Mouse (Mus musculus): Measurements from ENCODE around the gene Prim2.

Prim2 gene

DNA sequence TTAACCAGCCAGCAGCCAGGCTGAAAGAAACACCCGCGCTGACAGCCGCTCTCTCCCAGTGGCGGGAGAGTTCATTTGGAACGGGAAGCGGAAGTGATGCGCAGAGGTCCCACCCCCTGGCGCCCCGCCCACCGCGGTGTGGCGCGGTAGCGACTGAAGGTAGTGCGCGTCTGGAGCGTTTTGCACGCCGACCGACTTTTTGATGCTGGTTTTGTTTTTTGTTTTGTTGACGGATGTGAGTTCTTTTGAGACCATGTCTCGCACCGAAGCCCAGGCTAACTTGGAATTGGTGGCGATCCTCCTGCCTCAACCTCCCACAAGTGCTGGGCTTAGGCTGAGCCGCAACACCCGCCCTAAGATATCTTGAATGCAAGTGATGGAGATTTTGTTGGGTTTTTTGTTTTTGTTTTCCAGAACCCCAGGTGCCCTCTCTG lies at the start of gene Prim2:
TSS of gene Prim2 (minus strand) at position 88 of the 434 bp plus-strand sequence.
- peak; percentile 86 for DNase-seq

DNA sequence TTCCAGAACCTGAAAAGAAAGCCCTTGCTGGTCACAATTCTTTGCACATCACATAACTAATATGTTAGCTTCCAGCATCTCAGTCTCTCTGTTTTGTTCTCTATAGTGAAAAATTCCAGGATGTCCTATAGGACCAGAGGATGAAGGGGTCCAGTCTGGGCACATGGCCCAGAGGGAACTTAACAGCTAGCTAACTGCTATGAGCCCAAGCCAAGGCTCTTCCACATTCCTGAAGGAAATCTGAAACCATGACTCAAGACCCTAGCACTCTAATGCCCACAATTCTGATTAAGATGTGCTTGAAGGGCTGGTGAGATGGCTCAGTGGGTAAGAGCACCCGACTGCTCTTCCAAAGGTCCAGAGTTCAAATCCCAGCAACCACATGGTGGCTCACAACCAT lies 48.0 kb upstream of the Prim2 start:
- DNase-seq = no peak

DNA sequence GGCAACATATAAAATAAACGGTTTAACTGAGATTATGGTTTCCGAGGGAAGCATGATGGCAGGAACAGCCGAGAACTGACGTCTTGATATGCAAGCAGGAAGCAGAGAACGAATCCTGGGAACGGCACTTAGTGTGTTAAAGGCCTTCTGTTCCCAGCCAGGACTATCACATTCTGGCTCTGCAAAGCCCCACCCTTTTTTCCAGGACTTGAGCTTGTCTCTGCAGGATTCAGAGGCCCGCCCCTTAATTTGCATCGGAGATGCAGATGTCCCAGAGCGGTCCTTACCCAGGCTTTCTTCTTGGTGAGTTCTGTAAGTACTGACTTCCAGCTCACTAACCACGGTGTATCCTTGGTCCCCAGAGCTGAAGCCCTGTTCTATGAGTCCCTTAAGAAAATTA lies 45.2 kb upstream of the Prim2 start:
- no peak for DNase-seq

DNA sequence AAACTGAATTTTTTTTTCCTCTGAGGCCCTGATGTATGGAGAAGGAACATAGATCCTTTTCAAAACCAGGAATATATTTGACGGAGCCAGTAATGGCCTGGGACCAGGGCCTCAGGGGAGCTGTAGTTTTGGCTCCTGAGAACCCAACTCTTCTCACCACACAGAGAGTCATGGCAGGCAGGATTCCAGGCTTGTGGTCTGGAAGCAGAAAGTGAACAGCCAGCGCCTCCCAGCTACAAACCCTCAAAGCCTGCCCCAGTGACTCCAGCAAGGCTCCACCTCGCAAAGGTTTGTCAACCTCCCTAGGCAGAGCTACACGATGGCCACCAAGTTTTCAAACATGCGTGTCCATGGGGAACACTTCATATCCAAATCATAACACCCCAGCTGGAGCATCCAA lies 42.4 kb upstream of the Prim2 start:
- DNase-seq = no peak

DNA sequence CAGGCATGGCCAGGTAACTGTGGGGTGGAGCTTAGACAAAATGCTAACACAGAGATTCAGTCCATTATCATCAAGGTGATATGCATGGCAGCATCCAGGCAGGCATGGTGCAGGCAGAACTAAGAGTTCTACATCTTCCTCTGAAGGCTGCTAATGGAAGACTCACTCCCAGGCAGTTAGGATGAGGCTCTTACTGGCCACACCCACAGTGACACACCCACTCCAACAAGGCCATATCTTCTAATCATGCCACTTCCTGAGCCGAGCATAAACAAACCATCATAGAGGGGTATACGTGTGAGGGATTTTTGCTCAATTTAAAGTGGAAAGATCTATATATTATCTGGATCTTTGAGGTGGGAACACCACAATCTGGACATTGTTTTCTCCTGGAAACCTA lies 40.0 kb upstream of the Prim2 start:
- DNase-seq = no peak

DNA sequence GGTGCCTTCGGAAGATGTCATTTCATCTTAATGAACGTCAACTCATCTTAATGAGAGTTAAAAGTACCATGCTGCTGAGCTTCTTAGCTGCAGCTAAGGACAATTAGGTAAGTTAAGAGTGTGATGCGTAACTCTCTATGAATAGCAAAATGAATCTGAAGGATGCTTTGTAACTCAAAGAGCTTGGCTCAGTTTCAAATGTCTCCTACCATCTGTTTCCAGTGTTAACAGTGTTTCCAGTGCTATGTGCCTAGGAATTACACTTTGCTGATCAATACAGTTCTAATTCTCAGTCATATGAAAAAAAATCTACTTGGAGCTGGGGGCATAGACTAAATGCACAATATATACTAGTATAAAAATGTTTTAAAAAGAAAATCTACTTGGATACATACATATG lies 31.6 kb upstream of the Prim2 start:
- DNase-seq = no peak

DNA sequence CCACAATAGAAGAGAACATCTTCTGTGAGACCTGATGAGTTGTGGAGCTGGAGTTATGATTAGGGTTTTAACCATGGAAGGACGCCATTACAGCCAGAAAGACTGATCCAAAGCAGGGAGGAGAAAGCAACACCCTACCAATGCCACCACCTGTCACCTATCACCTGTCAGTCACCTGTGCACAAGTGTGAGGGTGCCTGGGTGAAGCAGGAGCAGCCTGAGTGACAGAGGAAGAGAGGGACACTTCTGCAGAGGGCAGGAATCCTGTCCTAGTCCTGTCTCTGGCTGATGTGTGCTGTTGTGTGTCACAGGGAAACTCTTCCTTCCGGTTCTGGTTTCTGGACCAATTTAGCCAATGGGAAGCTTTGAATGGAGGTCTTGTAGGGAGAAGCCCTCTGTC lies 26.4 kb upstream of the Prim2 start:
- DNase-seq = no peak

DNA sequence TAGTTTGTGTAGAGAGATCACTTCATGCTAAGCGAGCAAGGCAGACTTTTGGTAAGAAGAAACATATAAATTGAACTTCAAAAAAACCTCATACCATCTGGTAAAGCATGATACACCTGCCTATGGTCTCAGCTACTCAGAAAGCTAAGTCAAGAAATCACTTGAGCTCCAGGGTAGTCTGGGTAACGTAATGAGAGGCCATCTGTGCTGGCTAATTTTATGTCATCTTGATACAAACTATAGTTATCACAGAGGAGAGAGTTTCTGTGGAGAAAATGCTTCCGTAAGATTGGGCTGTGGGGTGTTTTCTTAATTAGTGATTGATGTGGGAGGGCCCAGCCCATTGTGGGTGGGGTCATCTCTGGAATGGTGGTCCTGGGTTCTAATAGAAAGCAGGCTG lies 24.3 kb upstream of the Prim2 start:
- DNase-seq = no peak

DNA sequence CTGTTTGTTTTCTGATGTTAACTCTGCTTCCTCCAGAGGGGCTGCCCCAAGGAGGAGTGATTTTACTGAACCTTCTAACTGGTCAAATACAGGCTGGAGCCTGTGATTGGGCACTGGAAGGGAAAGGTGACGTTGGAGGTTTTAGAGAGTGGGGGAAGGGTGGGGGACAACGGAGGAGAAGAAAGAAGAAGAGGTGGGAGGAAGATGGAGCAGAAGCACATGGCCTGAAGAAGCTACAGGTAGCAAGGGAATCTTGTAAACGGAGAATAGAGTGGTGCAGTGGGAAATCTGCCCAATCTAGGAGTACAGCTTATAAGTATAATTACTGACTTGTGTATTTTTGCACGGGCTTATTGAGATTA lies 20.5 kb upstream of the Prim2 start:
- no peak for DNase-seq

DNA sequence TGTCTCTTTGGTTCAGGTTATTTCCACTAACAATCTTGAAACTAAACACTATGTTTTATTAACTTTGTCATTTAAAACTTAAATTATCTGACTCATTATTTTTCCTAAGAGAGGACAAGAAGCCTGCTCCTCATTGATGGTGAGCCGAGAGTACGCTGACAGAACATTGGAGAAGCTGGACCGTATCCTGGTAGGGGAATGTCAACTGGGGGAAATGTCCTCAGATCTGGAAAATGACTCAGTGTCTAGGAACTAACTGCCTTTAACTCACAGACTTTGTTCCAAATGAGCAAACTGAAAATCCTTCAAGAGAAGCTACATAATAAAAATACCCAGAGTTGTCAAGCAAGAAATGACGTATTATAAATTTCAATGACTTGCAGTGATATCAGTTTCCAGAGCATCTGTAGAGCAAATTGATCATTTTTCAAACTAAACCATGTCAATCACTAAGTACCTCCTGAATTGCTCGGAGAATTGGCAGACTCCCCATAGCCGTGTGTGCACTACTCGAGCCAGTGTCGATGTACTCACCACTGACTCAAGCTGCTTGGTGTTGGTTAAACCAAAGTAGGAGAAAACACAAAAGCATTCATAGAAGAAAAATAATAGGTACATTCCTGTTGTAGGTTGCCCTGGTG lies 20.0 kb upstream of the Prim2 start:
- DNase-seq = no peak

DNA sequence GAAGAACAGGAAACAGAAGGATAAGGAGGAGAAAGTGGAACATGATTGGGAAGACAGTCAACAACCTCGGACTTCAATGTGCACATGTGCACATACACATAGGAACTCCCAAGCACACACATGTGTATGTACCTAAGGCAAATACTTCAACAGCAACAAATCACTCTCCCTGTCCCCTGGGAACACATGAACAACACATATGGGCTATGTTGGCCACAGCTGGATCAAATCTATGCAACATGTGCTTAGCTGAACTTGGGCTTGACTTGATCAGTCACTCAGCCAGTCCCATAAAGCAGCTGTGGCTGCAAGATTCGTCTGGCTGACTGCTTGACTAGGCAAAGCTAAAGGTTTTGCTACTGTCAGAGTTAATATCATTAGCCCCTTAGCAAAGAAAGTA lies 19.2 kb upstream of the Prim2 start:
- DNase-seq = no peak

DNA sequence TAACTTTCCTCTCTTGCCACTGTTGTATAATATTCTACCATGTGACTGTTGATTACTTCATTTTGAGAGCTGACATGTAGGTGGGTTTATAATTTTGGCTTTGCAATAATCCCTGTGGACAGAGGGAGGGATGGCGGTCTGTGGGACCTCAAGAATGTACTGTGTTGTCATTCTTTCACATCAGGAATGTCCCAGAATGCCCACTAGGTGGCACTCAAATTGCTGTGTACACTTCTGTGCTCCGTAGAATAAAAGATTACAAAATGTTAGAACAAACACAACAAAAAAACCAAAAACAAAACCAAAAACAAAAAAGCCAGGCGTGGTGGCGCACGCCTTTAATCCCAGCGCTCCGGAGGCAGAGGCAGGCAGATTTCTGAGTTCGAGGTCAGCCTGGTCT lies 14.9 kb upstream of the Prim2 start:
- no peak for DNase-seq

DNA sequence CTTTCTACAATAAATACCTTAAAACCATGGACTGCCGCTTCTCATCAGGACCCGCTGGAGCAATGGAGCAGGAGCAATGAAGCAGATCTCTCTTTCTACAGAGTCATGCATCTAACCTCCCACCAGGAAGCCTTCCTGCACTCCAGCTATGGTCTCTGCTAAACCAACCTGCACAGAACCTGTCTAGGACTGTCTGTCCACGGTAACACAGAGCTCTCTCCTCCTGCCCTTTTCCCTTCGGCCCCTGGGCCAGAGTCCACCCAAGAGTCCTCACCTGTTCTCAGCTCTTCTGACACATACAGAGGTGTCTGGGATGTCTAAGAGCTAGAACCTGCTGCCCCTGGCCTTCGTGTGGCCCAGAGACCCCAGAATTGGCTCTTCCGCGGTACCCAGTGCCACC lies 11.3 kb upstream of the Prim2 start:
- DNase-seq = no peak

DNA sequence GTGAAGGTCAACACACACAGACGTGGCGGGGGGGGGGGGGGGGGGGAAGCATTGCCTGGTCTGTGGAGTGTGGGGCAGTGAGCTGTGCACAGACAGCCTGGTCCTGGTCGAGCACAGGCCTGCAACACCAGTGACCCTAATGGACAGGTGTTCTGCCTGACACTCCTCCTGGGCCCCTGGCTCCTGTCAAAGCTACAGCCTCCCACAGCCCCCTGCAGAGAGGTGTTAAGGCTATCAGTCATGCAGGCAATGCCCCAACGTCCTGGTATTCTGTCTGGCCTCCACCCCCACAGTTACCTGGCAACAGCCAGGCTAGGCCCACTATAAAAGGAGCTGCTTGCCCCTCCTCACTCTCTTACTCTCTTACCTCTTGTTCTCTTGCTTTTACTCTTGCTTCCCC lies 10.8 kb upstream of the Prim2 start:
- no peak for DNase-seq

DNA sequence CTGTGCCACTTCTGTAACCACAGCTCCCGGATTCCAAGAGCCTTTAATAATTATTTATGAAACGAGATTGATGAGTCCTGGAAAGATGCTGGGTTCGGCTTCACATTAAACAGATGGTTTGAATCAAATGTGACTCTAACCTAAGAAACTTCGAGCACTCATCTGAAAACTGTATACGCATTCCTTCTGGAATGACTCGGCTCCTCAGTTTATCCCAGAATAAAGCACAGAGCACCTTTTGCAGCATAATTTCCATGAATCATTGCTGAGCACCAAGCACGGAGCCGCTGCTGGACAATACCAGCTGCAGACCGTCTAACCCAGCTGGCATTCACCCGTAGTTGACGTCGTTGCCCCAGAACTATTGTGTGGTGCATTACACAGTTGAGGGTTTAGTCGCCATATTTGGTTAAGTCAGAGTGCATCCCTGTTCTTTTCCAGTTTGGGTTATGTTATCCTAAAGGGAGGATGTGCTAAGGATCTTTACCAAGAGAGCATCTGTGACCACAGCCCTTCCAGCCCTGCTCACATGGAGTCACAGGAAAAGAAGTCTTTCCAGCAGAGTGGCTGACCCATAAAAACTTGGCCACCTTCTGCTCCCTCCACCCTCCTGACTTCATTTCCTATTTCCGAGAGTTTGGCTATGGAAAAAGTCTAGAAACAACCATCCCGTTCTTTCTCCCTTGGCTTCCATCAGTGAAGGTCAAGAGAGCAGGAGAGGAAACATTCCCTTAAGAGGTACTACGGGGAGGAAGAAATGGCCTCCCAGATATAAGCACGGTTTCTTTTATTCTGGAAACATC lies 3.8 kb upstream of the Prim2 start:
- DNase-seq = no peak

DNA sequence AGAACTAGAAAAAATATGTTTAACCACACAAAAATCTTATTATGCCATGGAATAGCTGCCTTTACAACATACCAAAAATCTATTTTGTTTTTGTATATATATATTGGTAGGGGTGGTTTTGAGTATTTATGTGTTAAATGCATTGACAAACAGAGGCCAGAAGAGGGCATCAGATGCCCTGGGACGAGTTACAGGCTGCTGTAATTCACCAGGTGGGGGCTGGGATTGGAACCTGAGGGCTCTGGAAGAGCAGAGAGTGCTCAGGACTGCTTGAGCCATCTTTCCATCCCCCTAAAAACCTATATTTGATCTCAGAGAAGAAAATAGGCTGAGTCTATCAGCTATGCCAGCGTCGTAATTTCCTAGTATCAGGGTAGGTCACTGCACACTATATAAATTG lies 2.9 kb upstream of the Prim2 start:
- DNase-seq = peak; percentile 30

DNA sequence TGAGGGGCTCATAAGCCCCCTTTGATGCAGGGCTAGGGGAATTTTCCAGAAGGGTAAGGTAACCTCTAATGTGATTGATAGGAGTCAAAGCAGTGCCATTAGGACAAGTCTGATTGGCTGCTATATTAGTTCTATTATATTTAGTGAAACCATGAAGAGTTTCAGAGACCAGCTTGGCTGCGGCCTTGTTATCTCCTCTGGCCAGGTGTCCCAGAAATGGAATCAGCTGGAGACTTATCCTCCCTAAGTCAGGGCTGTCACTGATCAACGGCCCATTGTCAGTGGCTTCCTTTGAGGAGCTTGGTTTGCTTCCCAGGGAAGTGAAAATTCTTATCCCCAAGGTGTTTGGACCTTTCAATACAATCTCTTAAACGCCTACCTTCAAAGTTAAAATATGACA lies 2.5 kb upstream of the Prim2 start:
- DNase-seq = no peak

DNA sequence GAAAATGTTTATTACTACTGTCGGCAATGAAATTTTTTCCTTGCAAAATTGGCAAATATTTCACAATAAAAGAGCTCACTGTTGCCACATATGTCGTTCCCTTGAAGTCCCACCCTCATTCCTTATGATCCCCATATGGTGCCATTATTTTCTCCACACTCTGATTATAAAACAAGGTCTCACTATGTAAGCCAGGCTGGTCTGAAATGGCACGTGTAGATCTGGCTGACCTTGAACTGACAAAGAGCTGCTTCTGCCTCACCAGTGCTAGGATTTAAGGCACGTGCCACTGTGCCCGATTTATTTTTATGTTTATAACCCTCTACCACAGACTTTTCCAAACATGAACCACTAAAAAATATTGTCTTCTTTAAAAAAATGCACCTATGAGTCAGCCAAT lies 1.8 kb upstream of the Prim2 start:
- DNase-seq = no peak

DNA sequence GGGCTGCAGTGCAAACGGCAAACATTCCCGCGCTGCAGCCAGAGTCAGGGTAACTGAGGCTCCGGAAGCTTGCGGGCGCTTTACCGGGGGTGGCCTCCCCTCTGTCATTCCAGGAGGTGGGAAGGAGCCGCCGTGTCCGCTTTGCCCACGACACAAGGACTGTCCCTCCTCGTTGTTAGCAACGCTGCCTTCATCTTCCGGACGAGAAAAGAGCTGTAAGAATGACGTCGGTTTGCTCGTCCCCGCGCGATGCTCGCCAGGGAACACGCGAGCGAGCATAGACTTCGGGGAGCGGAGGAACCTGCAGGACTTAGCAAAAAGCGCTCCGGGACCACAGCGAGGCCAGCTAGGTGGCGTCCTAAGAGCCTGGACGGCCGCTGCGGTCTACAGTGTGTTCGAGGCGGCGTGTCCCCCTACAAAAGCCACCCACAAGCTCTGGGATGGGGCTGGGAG lies 595 bp upstream of the Prim2 start:
- DNase-seq = peak; percentile 71

DNA sequence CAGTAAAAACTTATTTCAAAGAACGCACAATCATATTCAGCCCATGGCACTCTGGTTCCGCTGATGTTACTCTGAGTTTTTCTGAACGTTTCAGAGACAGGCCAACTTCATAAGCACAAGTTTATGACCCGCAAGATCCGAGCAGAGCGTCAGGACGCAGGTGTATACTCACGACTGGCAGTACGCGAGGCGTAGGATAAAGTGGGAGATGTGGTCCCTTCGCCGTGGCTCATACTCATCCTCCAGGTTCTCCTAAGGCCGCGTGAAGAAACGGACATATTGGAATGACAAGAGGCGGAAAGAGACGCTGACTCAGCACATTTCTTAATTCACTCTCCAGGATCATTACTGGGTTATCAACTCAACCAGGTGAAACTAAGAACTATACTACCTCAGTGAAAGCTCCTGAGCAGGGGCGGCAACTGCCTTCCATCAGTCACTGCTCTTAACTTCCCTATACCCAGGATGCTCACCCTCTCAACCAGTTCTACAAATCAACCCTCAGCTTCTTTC lies 5.9 kb downstream of the Prim2 start:
- no peak for DNase-seq

DNA sequence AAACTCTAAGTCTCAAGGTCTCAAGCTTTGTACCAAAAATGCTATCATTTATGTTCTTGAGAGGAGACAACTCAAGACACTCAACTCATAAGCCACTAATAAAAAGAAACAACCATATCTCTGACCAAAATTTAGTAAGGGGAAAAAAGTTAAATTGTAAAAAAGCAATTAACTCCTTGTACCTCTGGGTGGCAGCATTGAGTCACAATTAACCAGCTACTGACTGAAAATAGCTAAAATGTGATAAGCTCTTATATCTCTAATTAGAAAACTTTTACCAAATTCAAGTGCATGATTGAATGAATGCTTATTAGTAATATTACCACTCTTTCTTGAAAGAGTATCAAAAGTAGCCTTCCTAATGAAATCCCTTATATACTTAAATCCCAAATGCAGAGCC lies 6.4 kb downstream of the Prim2 start:
- DNase-seq = no peak

DNA sequence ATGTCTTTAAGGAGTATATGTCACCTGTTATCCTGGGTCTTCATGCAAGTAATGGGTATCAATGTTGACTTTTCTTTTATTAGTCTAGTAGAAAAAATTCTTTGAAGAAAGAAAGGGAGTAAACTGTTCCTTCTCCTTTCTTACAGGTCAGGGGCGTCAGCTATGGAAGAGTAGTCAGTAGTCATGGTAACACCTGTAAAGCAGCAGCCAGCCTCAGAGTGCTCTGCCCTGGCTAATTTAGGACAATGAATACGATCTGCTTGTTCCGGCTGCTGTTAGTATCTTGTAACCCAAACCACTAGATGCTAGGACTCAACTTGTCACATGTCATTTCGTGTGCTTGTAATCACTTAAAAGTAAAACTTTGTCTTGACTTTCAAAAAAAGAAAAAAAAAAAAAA lies 11.3 kb downstream of the Prim2 start:
- DNase-seq = no peak

DNA sequence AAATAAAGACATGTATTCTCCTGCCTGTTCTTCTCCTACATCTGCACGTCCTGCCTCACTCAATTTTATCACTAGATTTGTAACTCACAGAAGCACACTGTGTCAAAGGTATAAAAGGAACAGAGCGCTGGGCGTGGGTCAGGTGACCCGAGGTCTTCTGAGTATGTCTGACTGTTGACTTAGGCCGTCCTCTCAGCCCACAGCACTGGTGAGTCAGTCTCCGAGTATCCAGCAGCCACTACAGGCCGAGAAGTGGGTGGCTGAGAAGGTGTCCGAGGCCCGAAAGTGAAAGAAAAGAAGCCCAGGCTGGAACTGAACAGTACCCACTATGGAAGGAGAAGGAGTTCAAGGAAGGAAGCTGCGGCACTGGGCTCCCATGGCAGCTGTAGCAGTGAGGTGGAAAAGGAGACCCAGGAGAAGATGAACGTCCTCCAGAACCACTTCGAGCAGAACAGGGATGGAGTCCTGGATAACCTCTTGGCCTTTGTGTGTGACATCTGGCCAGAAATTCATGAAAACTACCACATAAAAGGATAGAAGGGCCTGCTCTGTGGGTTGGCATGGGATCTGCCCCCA lies 11.9 kb downstream of the Prim2 start:
- DNase-seq = no peak

DNA sequence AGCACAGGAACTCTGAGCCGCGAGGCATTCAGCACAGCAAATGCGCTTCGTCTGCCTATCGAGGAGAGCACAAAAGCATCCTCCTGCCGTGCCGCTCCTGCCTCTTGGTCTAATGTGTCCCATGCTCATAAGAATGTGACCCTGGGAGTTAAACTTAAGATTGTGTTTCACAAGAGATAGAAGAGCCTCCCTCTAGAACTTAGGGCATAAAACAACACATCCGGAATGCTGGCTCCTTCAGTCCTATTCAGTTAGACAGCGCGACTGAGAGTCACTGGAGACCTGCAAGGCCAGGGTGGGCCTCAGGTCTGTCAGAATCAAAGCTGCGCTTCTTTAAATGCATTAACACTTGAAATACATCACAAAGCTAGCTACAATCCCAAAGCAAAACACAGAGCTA lies 18.7 kb downstream of the Prim2 start:
- no peak for DNase-seq
